Mouse (Mus musculus): ENCODE data around the gene Imp4.
A peak's percentile ranks its signal among the peaks of the same experiment; 100 is the strongest.

DNA sequence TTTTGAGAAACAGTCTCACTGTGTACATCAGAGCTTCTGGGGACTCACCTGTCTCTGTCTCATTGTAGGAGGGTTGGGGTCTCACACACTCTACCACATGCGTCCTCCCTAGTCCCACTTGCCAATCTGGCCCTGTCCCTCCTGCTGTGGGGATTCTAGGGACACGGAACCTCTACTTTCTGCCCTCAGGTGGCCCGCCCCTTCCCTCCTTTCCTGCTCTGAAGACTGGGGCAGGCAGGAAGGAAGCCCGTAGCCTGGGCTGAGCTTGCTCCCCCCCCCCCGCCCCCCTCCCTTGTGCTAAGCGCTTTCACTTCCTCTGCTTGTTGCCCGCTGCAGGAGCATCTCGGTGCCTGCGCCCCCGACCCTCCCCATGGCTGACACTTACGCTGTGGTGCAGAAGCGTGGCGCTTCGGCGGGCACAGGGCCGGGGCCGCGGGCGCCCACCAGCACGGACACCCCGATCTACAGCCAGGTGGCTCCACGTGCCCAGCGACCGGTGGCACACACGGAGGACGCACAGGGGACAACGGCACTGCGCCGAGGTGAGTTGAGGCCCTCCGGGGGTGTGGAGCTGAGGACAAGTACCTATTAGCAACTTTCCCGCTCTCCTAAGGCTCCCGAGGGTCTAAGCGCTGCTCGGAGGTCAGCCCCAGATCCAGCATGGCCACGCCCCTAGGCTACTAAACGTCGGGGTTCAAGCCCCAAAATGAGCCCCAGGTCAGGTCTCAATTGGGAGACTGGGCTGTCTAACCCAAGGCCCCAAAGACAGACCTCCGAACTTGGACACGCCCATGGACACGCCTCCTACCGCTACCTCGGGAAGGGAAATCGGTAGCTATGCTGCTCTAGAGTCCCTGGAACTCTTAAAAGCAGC, 33.0 kb downstream of the Imp4 start:
- peak; percentile 28 for TF ChIP-seq CTCF (IDR thresholded peaks at IDR 0.05)
- TF ChIP-seq POLR2A (IDR thresholded peaks at IDR 0.05; ENCODE audit: insufficient read depth, low read depth, low read length), result peak; percentile 38; the same call in 1 of the 2 replicates

All from heart, adult 2 months (tissue).